Mouse (Mus musculus) MEL (cell line): ENCODE data around the gene Ctsd. TPM values are rescaled to one million over a fixed set of nuclear protein-coding genes. Genes with fewer than 3 reads are reported as not detected.

Experiments
- DNase-seq: peaks from one replicate; pipeline ENCODE4 v3.0.0; 2011; ENCODE audit warnings: low read depth, low spot score
- H3K27ac ChIP-seq: 2 replicates; pipeline ENCODE4 v1.5.1; 2012; ENCODE audit warnings: low read depth, mild to moderate bottlenecking, control low read depth, low read length, moderate library complexity; ENCODE audit not compliant: control insufficient read depth
- H3K27me3 ChIP-seq, 2 experiments: fragments of 150-350 bp in 1 of 2; sonication (generic) in 1 of 2; 2 replicates each; pipeline ENCODE4 v1.6.1; 2012; ENCODE audit warnings: low read length in 2 of 2, mild to moderate bottlenecking in 2 of 2, improper control_type of control experiment in 1 of 2, moderate library complexity in 1 of 2; ENCODE audit not compliant: insufficient read depth in 2 of 2, control insufficient read depth in 1 of 2
- H3K36me3 ChIP-seq, 2 experiments: 2 replicates each; pipeline ENCODE4 v1.6.1; 2012 to 2014; ENCODE audit warnings: low read length in 2 of 2, improper control_type of control experiment in 1 of 2, inconsistent platforms in 1 of 2, mild to moderate bottlenecking in 1 of 2; ENCODE audit not compliant: insufficient read depth in 2 of 2, control insufficient read depth in 1 of 2
- H3K4me1 ChIP-seq, 2 experiments: fragments of 150-350 bp in 1 of 2; sonication (generic) in 1 of 2; 2 replicates each; pipeline ENCODE4 v1.6.1; 2012; ENCODE audit warnings: low read length in 2 of 2, improper control_type of control experiment in 1 of 2, mild to moderate bottlenecking in 1 of 2; ENCODE audit not compliant: insufficient read depth in 2 of 2, control insufficient read depth in 1 of 2
- H3K4me3 ChIP-seq, 2 experiments: fragments of 150-350 bp in 1 of 2; sonication (generic) in 1 of 2; 2 replicates each; pipeline ENCODE4 v1.5.1; 2012; ENCODE audit warnings: low read depth in 2 of 2, low read length in 2 of 2, mild to moderate bottlenecking in 2 of 2, moderate library complexity in 2 of 2, control low read depth in 1 of 2, improper control_type of control experiment in 1 of 2; ENCODE audit not compliant: control insufficient read depth in 1 of 2, insufficient read depth in 1 of 2
- H3K79me2 ChIP-seq: 2 replicates; pipeline ENCODE4 v1.6.1; 2012; ENCODE audit warnings: mild to moderate bottlenecking, low read length, moderate library complexity; ENCODE audit not compliant: control insufficient read depth, poor library complexity, insufficient read depth
- H3K9ac ChIP-seq: 2 replicates; pipeline ENCODE4 v1.6.1; 2012; ENCODE audit warnings: low read depth, mild to moderate bottlenecking, control low read depth, low read length, moderate library complexity; ENCODE audit not compliant: control insufficient read depth, poor library complexity, severe bottlenecking
- H3K9me3 ChIP-seq: fragments of 150-350 bp; sonication (generic); replicated peaks from 2 replicates; pipeline ENCODE4 v1.6.1; 2012; ENCODE audit warnings: mild to moderate bottlenecking, low read length, improper control_type of control experiment, moderate library complexity; ENCODE audit not compliant: insufficient read depth
- BHLHE40 ChIP-seq: IDR thresholded peaks from 2 replicates; pipeline ENCODE4 v1.6.1; 2012; ENCODE audit warnings: low read depth, mild to moderate bottlenecking, inconsistent platforms, low read length, improper control_type of control experiment, borderline replicate concordance
- CHD1 ChIP-seq: IDR thresholded peaks from 2 replicates; pipeline ENCODE4 v1.6.1; 2012; ENCODE audit warnings: low read depth, mild to moderate bottlenecking, inconsistent platforms, low read length, improper control_type of control experiment
- CTCF ChIP-seq, 3 experiments: IDR thresholded peaks in 2 of 3; conservative IDR thresholded peaks in 1 of 3; 2 replicates each; pipeline ENCODE4 v1.5.1; 2011 to 2012; ENCODE audit warnings: low read length in 3 of 3, low read depth in 2 of 3, mild to moderate bottlenecking in 2 of 3, improper control_type of control experiment in 1 of 3, inconsistent platforms in 1 of 3, mixed read lengths in 1 of 3, moderate library complexity in 1 of 3; ENCODE audit not compliant: control insufficient read depth in 1 of 3, insufficient read depth in 1 of 3, poor library complexity in 1 of 3, severe bottlenecking in 1 of 3
- GABPA ChIP-seq: IDR thresholded peaks from 2 replicates; pipeline ENCODE4 v1.6.1; 2012; ENCODE audit warnings: low read depth, mild to moderate bottlenecking, inconsistent platforms, low read length, improper control_type of control experiment, moderate library complexity
- GATA1 ChIP-seq: IDR thresholded peaks from 2 replicates; pipeline ENCODE4 v1.6.1; 2011; ENCODE audit warnings: low read depth, low read length, improper control_type of control experiment
- MAFK ChIP-seq: IDR thresholded peaks from 2 replicates; pipeline ENCODE4 v1.6.1; 2011; ENCODE audit warnings: low read depth, mild to moderate bottlenecking, low read length, improper control_type of control experiment, borderline replicate concordance
- MAX ChIP-seq: IDR thresholded peaks from 2 replicates; pipeline ENCODE4 v1.6.1; 2011; ENCODE audit warnings: low read length, improper control_type of control experiment
- MAZ ChIP-seq: IDR thresholded peaks from 2 replicates; pipeline ENCODE4 v1.6.1; 2012; ENCODE audit warnings: low read depth, mild to moderate bottlenecking, inconsistent platforms, low read length, improper control_type of control experiment
- MYB ChIP-seq: IDR thresholded peaks from 2 replicates; pipeline ENCODE4 v1.6.1; 2011; ENCODE audit warnings: mild to moderate bottlenecking, low read depth, low read length, improper control_type of control experiment
- MYC ChIP-seq: IDR thresholded peaks from 2 replicates; pipeline ENCODE4 v1.6.1; 2011; ENCODE audit warnings: low read depth, mild to moderate bottlenecking, low read length, improper control_type of control experiment, moderate library complexity
- NELFE ChIP-seq: IDR thresholded peaks from 2 replicates; pipeline ENCODE4 v1.6.1; 2011; ENCODE audit warnings: low read depth, low read length, improper control_type of control experiment
- RAD21 ChIP-seq: IDR thresholded peaks from 2 replicates; pipeline ENCODE4 v1.6.1; 2011; ENCODE audit warnings: mild to moderate bottlenecking, low read depth, low read length, improper control_type of control experiment
- RCOR1 ChIP-seq: IDR thresholded peaks from 2 replicates; pipeline ENCODE4 v1.6.1; 2012; ENCODE audit warnings: low read depth, mild to moderate bottlenecking, inconsistent platforms, low read length, improper control_type of control experiment
- SMC3 ChIP-seq: IDR thresholded peaks from 2 replicates; pipeline ENCODE4 v1.6.1; 2011; ENCODE audit warnings: low read depth, low read length, improper control_type of control experiment
- TAL1 ChIP-seq: IDR thresholded peaks from 2 replicates; pipeline ENCODE4 v1.6.1; 2012; ENCODE audit warnings: mild to moderate bottlenecking, inconsistent platforms, low read length, moderate library complexity, mixed read lengths
- TCF12 ChIP-seq: IDR thresholded peaks from 2 replicates; pipeline ENCODE4 v1.6.1; 2014; ENCODE audit warnings: low read depth, mild to moderate bottlenecking, inconsistent platforms, low read length, improper control_type of control experiment, moderate library complexity
- UBTF ChIP-seq: IDR thresholded peaks from 2 replicates; pipeline ENCODE4 v1.6.1; 2012; ENCODE audit warnings: low read depth, mild to moderate bottlenecking, inconsistent platforms, low read length, improper control_type of control experiment, moderate library complexity, borderline replicate concordance; ENCODE audit not compliant: insufficient read depth
- USF1 ChIP-seq: IDR thresholded peaks from 2 replicates; pipeline ENCODE4 v1.6.1; 2014; ENCODE audit warnings: low read depth, mild to moderate bottlenecking, inconsistent platforms, low read length, improper control_type of control experiment, moderate library complexity
- USF2 ChIP-seq, 2 experiments: IDR thresholded peaks; 2 replicates each; pipeline ENCODE4 v1.6.1; 2011 to 2012; ENCODE audit warnings: improper control_type of control experiment in 2 of 2, low read length in 2 of 2, borderline replicate concordance in 1 of 2, inconsistent platforms in 1 of 2, low read depth in 1 of 2, mild to moderate bottlenecking in 1 of 2; ENCODE audit not compliant: insufficient read depth in 1 of 2
- ZMIZ1 ChIP-seq: IDR thresholded peaks from 2 replicates; pipeline ENCODE4 v1.6.1; 2012; ENCODE audit warnings: low read depth, mild to moderate bottlenecking, inconsistent platforms, low read length, improper control_type of control experiment, moderate library complexity
- polyA plus RNA-seq, 2 experiments: library from polyadenylated mRNA; stranded (reverse) in 1 of 2; unstranded in 1 of 2; fragments of >175 nt in 1 of 2; fragments of >200 nt in 1 of 2; gene quantifications; 2 replicates each; pipeline versions ENCODE4 v1.2.1 to v1.2.4; 2012; ENCODE audit warnings: low replicate concordance in 2 of 2, low read depth in 1 of 2; ENCODE audit not compliant: insufficient read length in 2 of 2, insufficient read depth in 1 of 2, missing spikeins in 1 of 2
- total RNA-seq: library from RNA; depleted of rRNA; stranded (reverse); fragments of 300-350 nt; gene quantifications from 2 replicates; pipeline ENCODE4 v1.2.3, GENCODE M21; 2012

The Ctsd gene
- total and polyA plus RNA-seq, 3 experiments = 89.3 to 179 (median 115) TPM

GRCm38 (mm10) chr7:142341564-142342246 is 46.1 kb downstream of the Ctsd start:
- TF ChIP-seq ZMIZ1 = no peak
- TF ChIP-seq CTCF (IDR thresholded peaks at IDR 0.05 in 2 of 3, conservative IDR thresholded peaks at IDR 0.05 in 1 of 3; ENCODE audit: control insufficient read depth in 1 of 3, insufficient read depth in 1 of 3, low read depth in 2 of 3, low read length in 3 of 3, poor library complexity in 1 of 3, severe bottlenecking in 1 of 3) = no peak
- no peak for TF ChIP-seq MYC
- TF ChIP-seq USF2 (IDR thresholded peaks at IDR 0.05; ENCODE audit: borderline replicate concordance in 1 of 2, insufficient read depth in 1 of 2, low read depth in 1 of 2, low read length in 2 of 2) = no peak
- no peak for TF ChIP-seq MYB
- TF ChIP-seq MAFK = no peak
- TF ChIP-seq NELFE = no peak
- TF ChIP-seq TCF12 = no peak
- TF ChIP-seq, all 39 proteins: peak for 0
- no peak for DNase-seq
- Histone ChIP-seq H3K79me2 (no peaks in the 10 kb centered on the region), H3K9me3 (no peaks in the 10 kb centered on the region), H3K27me3 (no peaks in the 10 kb centered on the region), H3K4me1 (0 out of 4 replicates have a peak, but pooled peaks cover 2 to 9% of the 10 kb centered on the region in 2 experiments), H3K9ac (no peak overlapping the region), H3K36me3 (no peaks in the 10 kb centered on the region), H3K27ac (no peak overlapping the region), H3K4me3 (no peak overlapping the region)

DNA sequence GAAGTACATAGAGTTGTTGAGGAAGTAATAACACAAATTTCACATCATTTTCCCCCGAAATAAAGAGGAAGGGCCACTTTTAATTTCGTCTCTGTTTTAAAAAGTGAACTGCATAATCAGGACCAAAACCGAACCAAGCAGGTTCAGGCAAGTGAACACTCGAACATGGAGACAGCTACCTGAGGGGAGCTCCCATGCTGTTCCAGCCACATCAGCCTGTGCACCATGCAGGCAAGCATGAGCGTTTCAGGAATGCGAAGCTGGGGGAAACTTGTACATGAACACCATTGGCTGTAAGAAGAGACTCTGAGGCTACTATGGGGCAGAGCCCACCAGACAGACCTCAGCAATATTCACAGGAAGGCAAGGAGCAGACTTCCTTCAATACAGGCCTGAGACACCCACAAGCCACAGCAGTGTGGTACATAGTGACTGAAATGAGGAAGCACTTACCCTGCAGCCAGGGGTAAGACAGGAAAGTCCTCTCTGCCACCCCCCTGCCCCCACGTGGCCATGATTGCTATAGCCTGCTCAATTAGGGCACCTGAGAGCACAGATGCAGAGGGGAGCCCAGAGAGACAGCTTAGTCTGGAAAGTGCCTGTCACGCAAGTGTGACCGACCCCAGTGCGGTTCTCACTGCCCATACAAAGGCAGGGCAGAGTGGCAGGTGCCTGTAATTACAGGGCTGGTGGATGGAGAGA is 47.4 kb downstream of the Ctsd start:
- H3K27ac ChIP-seq = no peak overlapping the region
- no peak for TF ChIP-seq UBTF
- TF ChIP-seq RAD21 = no peak; the same call in 1 of the 2 replicates
- TF ChIP-seq USF1 = peak; percentile 72
- TF ChIP-seq GATA1 = no peak
- no peak for TF ChIP-seq RCOR1
- TF ChIP-seq CHD1 = no peak
- peak; percentile 53; the same call in 1 of the 2 replicates for TF ChIP-seq MAX
- no peak for TF ChIP-seq TAL1
- peak; percentile 29; the same call in 1 of the 2 replicates for TF ChIP-seq SMC3
- TF ChIP-seq CTCF (IDR thresholded peaks at IDR 0.05 in 2 of 3, conservative IDR thresholded peaks at IDR 0.05 in 1 of 3; ENCODE audit: control insufficient read depth in 1 of 3, insufficient read depth in 1 of 3, low read depth in 2 of 3, low read length in 3 of 3, poor library complexity in 1 of 3, severe bottlenecking in 1 of 3) = peak in 2 of 3 experiments; percentile 31 to 49; a peak in 4 of 6 replicates
- no peak for TF ChIP-seq BHLHE40
- no peak for TF ChIP-seq MAZ
- TF ChIP-seq USF2 (IDR thresholded peaks at IDR 0.05; ENCODE audit: borderline replicate concordance in 1 of 2, insufficient read depth in 1 of 2, low read depth in 1 of 2, low read length in 2 of 2) = 0 out of 4 replicates have a peak, but pooled peaks of 1 of the 2 experiments have one; percentile 12
- TF ChIP-seq GABPA = no peak
- H3K9me3 ChIP-seq = no peaks in the 10 kb centered on the region
- H3K79me2 ChIP-seq = no peaks in the 10 kb centered on the region
- no peaks in the 10 kb centered on the region for H3K36me3 ChIP-seq
- H3K9ac ChIP-seq = no peak overlapping the region
- no peak overlapping the region for H3K4me3 ChIP-seq
- peak; percentile 71 for DNase-seq
- H3K4me1 ChIP-seq = 0 out of 4 replicates have a peak, but pooled peaks cover 2 to 9% of the 10 kb centered on the region in 2 experiments
- H3K27me3 ChIP-seq = no peaks in the 10 kb centered on the region
